Mouse (Mus musculus): ENCODE measurements at regions not wholly inside any gene's neighbourhood (a gene's known extent, or its start where the extent isn't known, plus 50 kb on each side); places are given as distances from the start of the nearest gene placed in this dataset.
"Not testable (repeated sequence)": the region's sequence is repeated elsewhere in the genome, so short reads cannot be mapped to it uniquely, and the experiment has no call there.

GRCm38 (mm10) chrX:122307981-122308380, 89.2 kb downstream of the Nap1l3 start:
- not testable (repeated sequence) for DNase-seq (ENCODE audit: inconsistent age in 2 of 2, low spot score in 1 of 2)

GRCm38 (mm10) chrX:122298226-122298625, 99.0 kb downstream of the Nap1l3 start:
- DNase-seq (ENCODE audit: inconsistent age in 2 of 2, low spot score in 1 of 2), result no peak

- DNase-seq (ENCODE audit: inconsistent age in 2 of 2, low spot score in 1 of 2), result peak in 1 of 2 experiments; percentile 8
These were observed 126.0 kb downstream of the Nap1l3 start for GRCm38 (mm10) chrX:122271195-122271594.

All from adrenal gland, adult (tissue).